Mouse (Mus musculus): Measurements from ENCODE around the gene Klhl9.

GRCm38 (mm10) chr4:88742771-88743371 lies 20.6 kb upstream of the Klhl9 start:
- TF ChIP-seq CTCF (IDR thresholded peaks at IDR 0.05; ENCODE audit: low read depth, low read length) (no peak), POLR2A (IDR thresholded peaks at IDR 0.05; ENCODE audit: extremely low read depth, insufficient read depth, low read length) (no peak)

Data from liver, adult 2 months (tissue).